Mouse (Mus musculus) embryonic facial prominence, embryonic 15.5 days (tissue): ENCODE data around the gene Dhx58. TPM values are rescaled to one million over a fixed set of nuclear protein-coding genes. Genes with fewer than 3 reads are reported as not detected.

Experiments used
- ATAC-seq: fragments of 200-750 bp; cut with Nextera tagmentation; 2 replicates; pipeline ENCODE4 v1.8.0; 2017; ENCODE audit warnings: low read depth, moderate TSS enrichment; ENCODE audit not compliant: insufficient number of reproducible peaks, low FRiP score, low TSS enrichment
- H3K27ac ChIP-seq: fragments of 300-500 bp; sonication (generic); replicated peaks from 2 replicates; pipeline ENCODE4 v1.5.1; 2015; ENCODE audit warnings: mild to moderate bottlenecking, inconsistent platforms
- H3K27me3 ChIP-seq: fragments of 300-500 bp; sonication (generic); 2 replicates; pipeline ENCODE4 v1.6.1; 2015; ENCODE audit warnings: inconsistent platforms
- H3K36me3 ChIP-seq: fragments of 300-500 bp; sonication (generic); 2 replicates; pipeline ENCODE4 v1.6.1; 2015; ENCODE audit warnings: mild to moderate bottlenecking, inconsistent platforms
- H3K4me1 ChIP-seq: fragments of 300-500 bp; sonication (generic); 2 replicates; pipeline ENCODE4 v1.6.1; 2015; ENCODE audit warnings: inconsistent platforms
- H3K4me2 ChIP-seq: fragments of 300-500 bp; sonication (generic); replicated peaks from 2 replicates; pipeline ENCODE4 v1.6.1; 2015; ENCODE audit warnings: mild to moderate bottlenecking, inconsistent platforms
- H3K4me3 ChIP-seq: fragments of 300-500 bp; sonication (generic); replicated peaks from 2 replicates; pipeline ENCODE4 v1.5.1; 2015; ENCODE audit warnings: mild to moderate bottlenecking, inconsistent platforms
- H3K9ac ChIP-seq: fragments of 300-500 bp; sonication (generic); 2 replicates; pipeline ENCODE4 v1.6.1; 2015; ENCODE audit warnings: inconsistent platforms
- H3K9me3 ChIP-seq: fragments of 300-500 bp; sonication (generic); replicated peaks from 2 replicates; pipeline ENCODE4 v1.6.1; 2016; ENCODE audit warnings: inconsistent platforms
- whole genome bisulfite sequencing: fragments of 180-500 bp; shearing (Covaris S2); methylation state at CpG from one replicate; pipeline ENCODE4 v1.1.7; 2015; 5-methylcytosine and 5-hydroxymethylcytosine counted together
- polyA plus RNA-seq: library from polyadenylated mRNA; unstranded; fragments of >200 nt; fragmentation: Nextera tagmentation; extraction: Ambion mirVana; gene quantifications from 2 replicates; pipeline ENCODE4 v1.2.1, GENCODE M21; 2015

Dhx58 gene
- polyA plus RNA-seq, 1 experiment from 2014 or later = 5.9 TPM

DNA sequence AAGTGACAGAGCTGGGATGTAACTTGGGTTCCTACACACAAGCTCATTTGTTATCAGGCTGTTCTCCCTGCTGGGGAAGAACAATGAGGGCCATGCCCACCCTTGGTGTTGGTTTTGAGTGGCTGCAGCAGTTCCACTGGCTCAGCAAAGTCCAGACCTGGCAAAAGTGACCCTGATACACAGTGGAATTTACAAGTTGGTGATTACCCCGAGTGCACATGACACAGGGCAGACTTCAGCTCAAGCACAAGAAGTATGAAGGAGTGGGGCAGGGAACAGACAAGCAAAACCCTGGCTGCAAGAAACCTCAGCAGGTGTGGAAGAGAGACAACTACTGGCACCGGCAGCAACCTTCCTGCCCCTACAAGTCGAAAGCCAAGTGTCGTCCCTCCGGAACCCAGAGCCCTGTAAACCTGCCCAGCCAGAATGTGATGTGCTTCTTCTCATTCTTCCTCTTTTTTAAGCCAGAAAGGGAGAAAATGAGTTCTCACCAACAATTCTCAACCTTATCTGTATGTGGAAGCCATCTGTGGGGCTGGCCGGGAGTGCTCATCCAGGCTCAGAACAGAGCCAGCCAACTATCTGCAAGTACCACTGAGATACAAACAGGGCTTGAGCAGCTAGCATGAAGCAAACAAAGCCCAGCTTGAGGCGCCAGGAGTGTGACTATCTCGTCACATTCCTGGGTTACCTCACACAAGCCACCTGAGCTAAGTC lies 17.9 kb upstream of the Dhx58 start:
- no peaks in the 10 kb centered on the region for H3K27me3 ChIP-seq
- H3K27ac ChIP-seq = peak overlapping the region; percentile 65
- H3K4me3 ChIP-seq = no peak overlapping the region
- H3K9ac ChIP-seq = no peak overlapping the region
- peaks cover 28% of the 10 kb centered on the region for H3K36me3 ChIP-seq
- peaks cover 43% of the 10 kb centered on the region for H3K4me1 ChIP-seq
- no peak overlapping the region for H3K4me2 ChIP-seq
- H3K9me3 ChIP-seq = no peaks in the 10 kb centered on the region
- 55% methylated on average over 8 of the region's 8 CpGs for WGBS
- no peak for ATAC-seq

DNA sequence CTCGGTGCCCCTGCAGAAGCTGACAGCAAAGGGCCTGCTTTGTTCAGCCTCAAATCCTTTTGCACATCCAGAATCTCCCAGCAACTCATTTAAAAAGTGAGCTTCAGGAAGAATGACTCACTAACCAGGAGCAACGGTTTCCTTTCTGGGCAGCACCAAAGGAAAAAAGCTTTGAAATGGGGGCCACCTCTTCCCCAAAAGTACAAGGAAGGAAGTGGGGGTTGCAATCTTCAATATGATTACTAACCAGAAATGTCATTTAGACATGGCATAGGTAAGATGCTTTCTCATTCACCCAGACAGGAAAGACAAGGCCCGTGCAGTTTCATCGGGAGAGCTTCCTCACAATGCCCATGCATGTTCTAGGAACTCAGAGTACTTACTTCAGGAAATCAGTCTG lies 17.2 kb upstream of the Dhx58 start:
- Histone ChIP-seq H3K9me3 (no peaks in the 10 kb centered on the region), H3K9ac (no peak overlapping the region), H3K4me1 (peaks cover 43% of the 10 kb centered on the region), H3K27me3 (no peaks in the 10 kb centered on the region), H3K4me2 (no peak overlapping the region), H3K4me3 (no peak overlapping the region), H3K27ac (peak overlapping the region; percentile 65), H3K36me3 (peaks cover 34% of the 10 kb centered on the region)
- 52% methylated on average over 4 of the region's 4 CpGs for WGBS
- no peak for ATAC-seq

DNA sequence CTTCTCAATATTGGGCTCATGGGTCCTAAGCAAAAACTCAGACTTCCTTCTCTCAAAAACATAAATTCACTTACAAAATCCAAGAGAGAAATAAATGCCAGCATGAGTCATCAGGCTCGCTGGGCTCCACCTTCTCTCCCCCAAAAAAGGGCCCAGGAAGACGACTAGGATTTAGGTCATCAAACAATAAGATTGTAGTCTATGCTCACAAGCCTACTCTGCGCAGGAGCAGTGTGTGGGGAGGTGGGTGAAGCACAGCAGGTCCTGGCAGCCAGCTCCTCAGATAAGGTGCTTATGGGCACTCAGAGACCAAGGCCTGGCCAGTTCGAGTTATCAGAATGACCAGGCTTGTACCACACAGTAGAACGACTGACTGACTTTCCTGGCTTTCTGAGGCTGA lies 16.3 kb upstream of the Dhx58 start:
- Histone ChIP-seq H3K9ac (no peak overlapping the region), H3K9me3 (no peaks in the 10 kb centered on the region), H3K27ac (peak overlapping the region; percentile 59), H3K4me1 (peaks cover 41% of the 10 kb centered on the region), H3K4me3 (no peak overlapping the region), H3K27me3 (no peaks in the 10 kb centered on the region), H3K4me2 (no peak overlapping the region), H3K36me3 (peaks cover 44% of the 10 kb centered on the region)
- 71% methylated on average over 5 of the region's 5 CpGs for WGBS
- no peak for ATAC-seq

DNA sequence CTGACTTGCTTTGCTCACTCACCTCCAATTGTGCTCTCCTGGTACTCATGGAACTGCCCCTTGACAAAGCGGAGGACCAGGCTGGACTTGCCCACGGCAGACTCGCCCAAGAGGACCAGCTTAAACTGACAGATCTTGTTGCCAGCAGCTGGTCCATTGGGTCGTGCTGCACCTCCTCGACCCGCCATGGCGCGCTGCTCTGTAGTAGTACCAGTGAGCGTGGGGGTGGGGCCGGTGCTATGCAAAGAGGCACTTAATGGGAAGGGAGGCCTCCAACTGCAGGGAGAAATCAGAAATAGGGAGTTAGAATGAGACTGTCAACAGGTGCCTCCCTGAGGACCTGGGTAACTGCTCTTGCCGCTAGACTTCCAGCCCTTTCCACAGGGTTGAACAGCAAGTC lies 15.8 kb upstream of the Dhx58 start:
- peak overlapping the region; percentile 59; the same call in 1 of the 2 replicates for H3K27ac ChIP-seq
- 76% methylated on average over 11 of the region's 11 CpGs for WGBS
- H3K4me2 ChIP-seq = no peak overlapping the region
- H3K4me1 ChIP-seq = peaks cover 37% of the 10 kb centered on the region
- ATAC-seq = no peak
- H3K9me3 ChIP-seq = no peaks in the 10 kb centered on the region
- no peaks in the 10 kb centered on the region for H3K27me3 ChIP-seq
- H3K36me3 ChIP-seq = peaks cover 45% of the 10 kb centered on the region
- H3K9ac ChIP-seq = no peak overlapping the region
- no peak overlapping the region for H3K4me3 ChIP-seq

DNA sequence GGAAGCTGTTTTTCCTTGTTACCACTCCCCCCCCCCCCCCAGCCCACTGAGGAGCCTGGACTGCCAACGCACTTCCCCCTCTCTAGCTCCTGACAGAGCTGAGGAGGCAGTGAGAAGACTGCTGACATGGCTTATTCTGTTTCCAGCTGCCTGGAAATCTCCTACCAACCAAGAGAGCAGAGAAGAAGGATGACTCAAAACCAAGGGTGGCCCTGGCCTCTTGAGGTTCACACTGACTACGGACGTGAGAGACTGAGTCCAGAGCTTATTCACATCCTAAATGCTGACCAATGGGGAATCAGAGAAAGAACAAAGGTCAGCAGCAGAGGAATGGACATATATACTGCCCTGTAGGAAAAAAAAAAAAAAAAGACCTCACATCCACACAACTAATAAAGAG lies 15.2 kb upstream of the Dhx58 start:
- Histone ChIP-seq H3K27ac (0 out of 2 replicates have a peak overlapping the region, but pooled peaks have one; percentile 60), H3K4me3 (no peak overlapping the region), H3K36me3 (peaks cover 45% of the 10 kb centered on the region), H3K4me2 (no peak overlapping the region), H3K9me3 (no peaks in the 10 kb centered on the region), H3K9ac (no peak overlapping the region), H3K4me1 (peaks cover 35% of the 10 kb centered on the region), H3K27me3 (no peaks in the 10 kb centered on the region)
- WGBS = 80% methylated on average over 3 of the region's 3 CpGs
- ATAC-seq = no peak

DNA sequence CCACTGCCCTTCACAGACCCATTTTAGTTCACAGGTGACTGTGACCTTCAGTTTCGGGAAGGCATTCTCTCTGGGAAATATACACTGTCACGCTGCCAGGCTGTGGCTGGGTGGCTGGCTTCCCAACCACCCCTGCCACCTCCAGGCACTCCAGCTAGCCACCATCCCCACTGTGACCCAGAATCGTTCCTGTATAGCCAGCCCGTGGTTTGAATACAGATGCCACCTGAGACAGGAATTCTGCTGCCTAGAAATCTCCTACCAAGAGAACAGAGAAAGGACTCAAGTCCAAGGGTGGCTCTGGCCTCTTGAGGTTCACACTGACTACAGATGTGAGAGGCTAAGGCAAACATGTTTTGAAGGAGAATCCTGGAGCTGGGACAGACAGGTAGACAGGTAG lies 14.8 kb upstream of the Dhx58 start:
- ATAC-seq = no peak
- Histone ChIP-seq H3K27me3 (no peaks in the 10 kb centered on the region), H3K36me3 (peaks cover 45% of the 10 kb centered on the region), H3K27ac (0 out of 2 replicates have a peak overlapping the region, but pooled peaks have one; percentile 60), H3K4me2 (no peak overlapping the region), H3K4me1 (peaks cover 39% of the 10 kb centered on the region), H3K4me3 (no peak overlapping the region), H3K9ac (no peak overlapping the region), H3K9me3 (no peaks in the 10 kb centered on the region)
- 76% methylated on average over 4 of the region's 4 CpGs for WGBS

DNA sequence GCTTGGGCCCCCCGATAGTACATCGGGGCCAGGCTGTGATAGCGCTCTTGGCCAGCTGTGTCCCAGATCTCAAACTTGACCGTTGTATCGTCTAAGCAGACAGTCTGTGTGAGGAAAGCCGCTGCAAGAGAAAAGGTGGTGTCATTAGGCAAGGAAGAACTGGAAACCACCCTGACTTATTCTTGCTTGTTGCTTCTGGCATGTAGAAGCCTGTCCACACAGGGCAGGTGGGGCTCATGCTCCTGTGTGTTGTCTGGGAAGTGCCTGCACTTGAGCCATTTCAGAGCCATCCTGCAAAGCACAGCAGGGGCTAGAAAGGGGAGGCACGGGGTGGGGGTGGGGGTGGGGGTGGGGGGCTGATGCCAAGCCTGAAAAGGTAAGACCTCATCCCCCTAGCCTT lies 14.4 kb upstream of the Dhx58 start:
- no peak overlapping the region for H3K4me2 ChIP-seq
- H3K36me3 ChIP-seq = peaks cover 45% of the 10 kb centered on the region
- 87% methylated on average over 7 of the region's 7 CpGs for WGBS
- H3K27ac ChIP-seq = peak overlapping the region; percentile 60; the same call in 1 of the 2 replicates
- H3K9ac ChIP-seq = no peak overlapping the region
- peaks cover 43% of the 10 kb centered on the region for H3K4me1 ChIP-seq
- no peaks in the 10 kb centered on the region for H3K9me3 ChIP-seq
- H3K4me3 ChIP-seq = no peak overlapping the region
- no peaks in the 10 kb centered on the region for H3K27me3 ChIP-seq
- ATAC-seq = no peak

DNA sequence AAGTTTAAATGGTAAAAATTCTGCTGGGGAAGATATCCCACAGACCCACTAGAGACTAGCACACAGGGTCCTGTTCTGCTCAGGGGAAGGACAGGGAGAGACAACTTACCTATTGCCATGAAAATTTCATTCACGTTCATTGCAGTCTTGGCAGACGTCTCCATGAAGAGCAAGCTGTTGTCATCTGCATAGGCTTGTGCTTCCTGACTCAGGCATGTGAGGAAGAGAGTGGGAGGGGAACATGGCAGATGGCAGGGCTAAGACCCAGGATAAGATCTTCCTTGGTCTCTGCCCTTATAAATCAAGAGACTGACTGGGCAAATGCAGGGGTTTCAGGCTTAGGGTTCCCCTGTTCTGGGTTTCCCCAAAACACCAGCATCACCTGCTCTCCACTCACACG lies 12.6 kb upstream of the Dhx58 start:
- Histone ChIP-seq H3K9me3 (no peaks in the 10 kb centered on the region), H3K9ac (no peak overlapping the region), H3K27me3 (no peaks in the 10 kb centered on the region), H3K4me1 (peaks cover 49% of the 10 kb centered on the region), H3K27ac (no peak overlapping the region), H3K4me3 (no peak overlapping the region), H3K4me2 (no peak overlapping the region), H3K36me3 (peaks cover 45% of the 10 kb centered on the region)
- 72% methylated on average over 3 of the region's 3 CpGs for WGBS
- no peak for ATAC-seq

DNA sequence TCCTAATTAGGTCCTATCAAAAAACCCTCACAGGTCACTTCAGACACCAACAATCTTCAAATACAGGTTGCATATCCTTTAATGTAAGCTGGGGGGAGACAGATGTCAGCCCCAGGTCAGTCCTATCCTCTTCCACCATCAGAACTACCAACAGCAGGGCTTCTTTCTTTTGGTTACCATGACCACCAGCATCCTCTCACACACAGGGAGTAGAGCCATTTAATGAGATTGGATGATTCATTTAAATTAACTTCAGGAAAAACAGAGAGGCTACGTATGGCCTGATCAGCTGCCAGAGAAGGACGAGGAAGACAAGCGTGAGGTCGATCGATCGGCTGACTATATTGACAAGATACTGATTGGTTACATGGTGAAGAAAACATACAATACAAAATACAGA lies 10.9 kb upstream of the Dhx58 start:
- ATAC-seq = no peak
- no peak overlapping the region for H3K9ac ChIP-seq
- H3K36me3 ChIP-seq = peaks cover 54% of the 10 kb centered on the region
- no peaks in the 10 kb centered on the region for H3K27me3 ChIP-seq
- H3K4me2 ChIP-seq = no peak overlapping the region
- H3K9me3 ChIP-seq = no peaks in the 10 kb centered on the region
- peaks cover 43% of the 10 kb centered on the region for H3K4me1 ChIP-seq
- 87% methylated on average over 6 of the region's 6 CpGs for WGBS
- H3K27ac ChIP-seq = no peak overlapping the region
- no peak overlapping the region for H3K4me3 ChIP-seq

DNA sequence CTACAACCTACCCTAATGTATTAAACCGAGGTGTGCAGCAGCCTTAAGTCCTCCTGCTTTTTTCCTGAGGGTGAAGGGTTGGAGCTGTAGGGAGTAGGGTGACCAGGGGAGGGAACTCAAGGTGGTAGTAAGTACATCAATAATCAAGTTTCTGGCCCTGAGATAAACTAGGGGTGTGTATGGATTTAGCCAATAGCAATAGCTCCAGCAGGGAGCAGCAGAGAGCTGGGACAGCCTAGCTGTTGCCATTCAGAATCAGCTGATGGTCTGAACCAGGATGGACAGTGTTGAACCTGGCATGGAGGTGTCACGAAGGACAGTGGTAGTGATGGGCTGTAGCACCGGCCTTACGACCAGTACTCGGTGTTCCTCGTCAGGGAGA lies 10.5 kb upstream of the Dhx58 start:
- Histone ChIP-seq H3K9ac (0 out of 2 replicates have a peak overlapping the region, but pooled peaks have one; percentile 24), H3K27ac (peak overlapping the region; percentile 63; the same call in 1 of the 2 replicates), H3K4me2 (peak overlapping the region; percentile 52), H3K27me3 (no peaks in the 10 kb centered on the region), H3K4me1 (peaks cover 39% of the 10 kb centered on the region), H3K9me3 (no peaks in the 10 kb centered on the region), H3K4me3 (peak overlapping the region; percentile 35; the same call in 1 of the 2 replicates), H3K36me3 (peaks cover 53% of the 10 kb centered on the region)
- no peak for ATAC-seq
- 48% methylated on average over 6 of the region's 6 CpGs for WGBS

DNA sequence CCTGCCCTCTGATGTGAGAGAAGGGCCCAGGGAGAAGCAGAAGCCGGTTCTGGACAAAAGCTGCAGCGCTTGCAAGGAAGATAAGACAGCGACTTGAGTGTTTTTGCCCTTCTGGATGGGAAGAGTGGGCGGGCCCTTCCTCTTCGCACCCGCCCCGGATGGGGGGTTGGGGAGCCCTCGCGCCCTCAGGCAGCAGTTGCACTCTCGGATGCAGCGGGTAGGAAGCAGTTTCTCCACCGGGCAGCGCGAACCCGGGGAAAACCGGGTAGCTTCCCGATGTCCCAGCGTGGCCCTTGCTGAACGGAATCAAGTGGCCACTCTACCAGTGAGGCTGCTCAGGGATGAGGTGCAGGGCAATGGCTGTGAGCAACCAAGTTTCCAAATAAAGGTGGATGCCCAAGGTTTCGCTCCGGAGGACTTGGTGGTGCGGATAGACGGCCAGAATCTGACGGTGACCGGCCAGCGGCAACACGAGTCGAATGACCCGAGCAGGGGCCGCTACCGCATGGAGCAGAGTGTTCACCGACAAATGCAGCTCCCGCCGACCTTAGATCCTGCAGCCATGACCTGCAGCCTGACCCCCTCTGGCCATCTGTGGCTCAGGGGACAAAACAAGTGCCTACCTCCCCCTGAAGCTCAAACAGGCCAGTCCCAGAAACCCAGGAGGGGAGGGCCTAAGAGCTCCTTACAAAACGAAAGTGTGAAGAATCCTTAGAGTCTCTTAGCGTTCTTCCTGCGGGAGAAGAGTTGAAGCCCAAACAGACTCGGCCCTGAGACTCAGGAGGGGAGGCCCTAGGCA lies 9.9 kb upstream of the Dhx58 start, which contains the start of gene Hspb9:
Gene Hspb9 (plus strand): TSS at position 116 of the 799 bp plus-strand sequence.
- Histone ChIP-seq H3K9me3 (no peaks in the 10 kb centered on the region), H3K27ac (peak within 1 kb of the TSS; percentile 83), H3K36me3 (peaks cover 54% of the 10 kb centered on the region), H3K27me3 (no peaks in the 10 kb centered on the region), H3K4me2 (peak within 1 kb of the TSS; percentile 52), H3K9ac (peak within 1 kb of the TSS; percentile 24; the same call in 1 of the 2 replicates), H3K4me3 (peak within 1 kb of the TSS; percentile 35), H3K4me1 (peaks cover 37% of the 10 kb centered on the region)
- WGBS = 6% methylated on average over 38 of the region's 38 CpGs
- peak; percentile 31; the same call in 1 of the 2 replicates for ATAC-seq
